In genomic region chr7:110164103-110164681, GRCm38 (mm10) we compare ENCODE assay signal across 1 mouse cellular context.
TF ChIP-seq lines count a peak whose summit lies in the region.

No protein-coding gene starts in this region.

TF ChIP-seq in MEL, 35 proteins besides CTCF, POLR2A, EP300 and RAD21 (continued from another document):
- TF ChIP-seq USF1 (IDR thresholded peaks at IDR 0.05; ENCODE audit: low read depth, low read length), result peak; percentile 90
- no peak for TF ChIP-seq NRF1 (IDR thresholded peaks at IDR 0.05; ENCODE audit: insufficient read depth, low read depth, low read length, poor library complexity, severe bottlenecking)
- TF ChIP-seq ZNF384 (IDR thresholded peaks at IDR 0.05; ENCODE audit: low read depth, low read length), result no peak
- peak; percentile 94 for TF ChIP-seq ETS1 (IDR thresholded peaks at IDR 0.05; ENCODE audit: low read depth, low read length)
- peak; percentile 47; the same call in 1 of the 2 replicates for TF ChIP-seq ZC3H11A (IDR thresholded peaks at IDR 0.05; ENCODE audit: low read depth, low read length)
- peak; percentile 29; the same call in 1 of the 2 replicates for TF ChIP-seq POLR2AphosphoS5 (IDR thresholded peaks at IDR 0.05; ENCODE audit: borderline replicate concordance, low read depth, low read length)
- TF ChIP-seq CHD1 (IDR thresholded peaks at IDR 0.05; ENCODE audit: low read depth, low read length), result no peak
- peak; percentile 80 for TF ChIP-seq GABPA (IDR thresholded peaks at IDR 0.05; ENCODE audit: low read depth, low read length)
- TF ChIP-seq TAL1 (IDR thresholded peaks at IDR 0.05; ENCODE audit: low read length), result no peak
- TF ChIP-seq TCF12 (IDR thresholded peaks at IDR 0.05; ENCODE audit: low read depth, low read length), result peak; percentile 49; the same call in 1 of the 2 replicates
- TF ChIP-seq ELF1 (IDR thresholded peaks at IDR 0.05; ENCODE audit: low read depth, low read length), result no peak
- TF ChIP-seq MYC (IDR thresholded peaks at IDR 0.05; ENCODE audit: low read depth, low read length), result peak; percentile 100
- TF ChIP-seq SIN3A (IDR thresholded peaks at IDR 0.05; ENCODE audit: low read length), result peak; percentile 96
